Mouse (Mus musculus): Measurements from ENCODE around the gene Sync. TPM values are rescaled to one million over a fixed set of nuclear protein-coding genes. Genes with fewer than 3 reads are reported as not detected.

The Sync gene
- total RNA-seq, 2 experiments from 2014 or later: 8.7 to 9.5 TPM

GRCm38 (mm10) chr4:129263225-129264021 is 24.0 kb upstream of the Sync start:
- DNase-seq: peak; percentile 69

GRCm38 (mm10) chr4:129266191-129266590 is 21.2 kb upstream of the Sync start:
- DNase-seq: no peak

- no peak for DNase-seq
Observed at GRCm38 (mm10) chr4:129266821-129267220, 20.6 kb upstream of the Sync start.

- no peak for DNase-seq
Observed at GRCm38 (mm10) chr4:129268698-129269097, 18.7 kb upstream of the Sync start.

- no peak for DNase-seq
Observed at GRCm38 (mm10) chr4:129271991-129272755, 15.2 kb upstream of the Sync start.

GRCm38 (mm10) chr4:129272756-129273046 is 14.7 kb upstream of the Sync start:
- peak; percentile 77 for DNase-seq

- DNase-seq: peak; percentile 98
Observed at GRCm38 (mm10) chr4:129276453-129276865, 11.0 kb upstream of the Sync start.

- DNase-seq: no peak
Observed at GRCm38 (mm10) chr4:129282786-129283185, 4.6 kb upstream of the Sync start.

GRCm38 (mm10) chr4:129283226-129283625 is 4.2 kb upstream of the Sync start:
- no peak for DNase-seq

- DNase-seq: no peak
Observed at GRCm38 (mm10) chr4:129284685-129285084, 2.7 kb upstream of the Sync start.

- peak; percentile 44 for DNase-seq
Observed at GRCm38 (mm10) chr4:129286001-129286682, 1.3 kb upstream of the Sync start.

- DNase-seq: peak; percentile 42
Observed at GRCm38 (mm10) chr4:129286683-129287471, 540 bp upstream of the Sync start.

- peak; percentile 56 for DNase-seq
Observed at GRCm38 (mm10) chr4:129288067-129288466, 650 bp downstream of the Sync start.

GRCm38 (mm10) chr4:129289671-129290070 is 2.3 kb downstream of the Sync start:
- DNase-seq: no peak

GRCm38 (mm10) chr4:129292831-129293230 is 5.4 kb downstream of the Sync start:
- DNase-seq: no peak

- DNase-seq: no peak
Observed at GRCm38 (mm10) chr4:129293702-129294101, 6.3 kb downstream of the Sync start.

GRCm38 (mm10) chr4:129295188-129295587 is 7.8 kb downstream of the Sync start:
- DNase-seq: no peak

GRCm38 (mm10) chr4:129296066-129296465 is 8.6 kb downstream of the Sync start:
- DNase-seq: no peak

- no peak for DNase-seq
Observed at GRCm38 (mm10) chr4:129297724-129298123, 10.3 kb downstream of the Sync start.

- DNase-seq: no peak
Observed at GRCm38 (mm10) chr4:129299121-129299520, 11.7 kb downstream of the Sync start.

GRCm38 (mm10) chr4:129303401-129303800 is 16.0 kb downstream of the Sync start:
- DNase-seq: no peak

GRCm38 (mm10) chr4:129303816-129304215 is 16.4 kb downstream of the Sync start:
- no peak for DNase-seq
